Mouse (Mus musculus): Measurements from ENCODE around the gene Esd.

Esd gene

DNA sequence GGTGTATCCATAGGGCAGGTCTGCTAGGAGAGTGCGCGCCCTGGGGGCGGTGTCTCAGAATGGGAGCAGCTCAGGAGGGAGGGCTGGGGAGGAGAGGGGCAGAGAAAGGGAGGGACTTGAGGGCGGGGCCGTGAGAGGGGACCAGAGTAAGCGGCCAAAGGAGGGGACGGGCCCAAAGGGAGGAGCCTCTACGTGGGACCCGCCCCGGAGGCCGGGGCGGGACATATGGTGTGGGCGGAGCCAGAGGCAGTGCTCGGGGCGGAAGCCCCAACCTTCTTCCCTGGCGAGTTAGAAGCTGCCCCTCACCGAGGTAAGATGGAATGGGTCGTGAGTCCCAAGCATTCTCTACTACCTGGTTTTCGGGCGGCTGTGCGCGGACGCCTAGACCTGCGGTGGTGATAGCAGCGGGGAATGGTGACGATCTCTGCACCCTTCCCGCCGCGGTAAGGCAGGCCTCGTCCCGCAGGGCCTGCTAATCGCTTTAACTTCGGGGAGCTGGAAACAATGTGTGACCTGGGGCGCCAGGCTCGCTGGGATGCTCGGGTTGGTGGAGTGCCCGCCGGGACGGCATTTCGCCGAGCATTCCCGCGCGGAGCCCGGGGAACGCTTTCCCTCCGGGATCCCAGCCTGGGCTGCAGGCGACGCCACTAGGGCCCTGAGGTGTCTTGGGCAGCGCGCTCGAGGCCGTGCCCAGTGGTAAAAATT lies at the start of gene Esd:
Gene Esd, plus strand, starts transcription at position 219 of the 705 bp plus-strand sequence.
- CTCF ChIA-PET, result interaction anchor here (0.6 to 1.4 kb wide), 3 partner anchors 328 to 680 kb away, joined by 3 to 4 read pairs (median 3); no protein-coding TSS in a partner anchor

GRCm38 (mm10) chr14:74684298-74684978 lies 47.7 kb upstream of the Esd start:
- CTCF ChIA-PET, result no interaction called here

- CTCF ChIA-PET, result no interaction called here
Observed at GRCm38 (mm10) chr14:74691963-74692362, 40.1 kb upstream of the Esd start.

- CTCF ChIA-PET, result no interaction called here
Observed at GRCm38 (mm10) chr14:74696766-74697165, 35.3 kb upstream of the Esd start.

DNA sequence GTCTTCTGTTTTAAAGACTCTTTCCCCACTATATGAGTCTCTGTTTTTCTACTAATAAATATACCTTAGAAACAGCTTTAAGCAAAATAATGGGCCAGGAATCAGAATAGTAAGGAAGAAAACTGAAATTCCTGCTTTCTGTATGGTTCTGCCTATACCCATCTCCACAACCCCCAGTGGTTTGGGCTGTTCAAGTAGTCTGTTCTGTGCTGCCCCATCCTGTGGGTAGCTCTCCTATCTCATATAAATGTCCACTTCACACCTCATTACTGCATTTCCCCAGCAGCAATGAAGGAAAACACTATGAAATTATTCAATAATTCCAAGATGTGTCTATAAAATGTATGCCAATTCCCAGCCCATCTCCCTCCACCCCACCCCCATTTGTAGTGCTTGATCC lies 34.7 kb upstream of the Esd start:
- CTCF ChIA-PET, result no interaction called here

DNA sequence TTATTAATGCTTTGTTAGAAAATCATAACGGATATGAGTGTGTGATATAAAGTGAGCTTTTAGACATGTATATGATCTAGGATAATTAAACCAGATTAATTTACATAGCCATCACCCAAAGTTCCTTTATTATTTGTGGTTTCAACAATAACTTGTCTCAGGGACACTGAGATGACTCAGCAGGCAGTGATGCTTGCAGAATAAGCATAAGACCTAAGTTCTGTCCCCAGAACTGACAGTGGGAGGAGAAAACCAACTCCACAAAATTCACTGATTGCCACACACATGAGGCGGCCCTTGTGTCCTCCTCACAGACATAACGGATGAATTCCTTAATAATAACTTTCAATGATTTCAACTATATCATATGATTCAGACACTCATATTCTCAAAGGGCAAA lies 32.9 kb upstream of the Esd start:
- CTCF ChIA-PET, result interaction anchor here (0.6 kb wide), 1 partner anchor 331 kb away, joined by 7 read pairs; no protein-coding TSS in a partner anchor

GRCm38 (mm10) chr14:74703930-74704329 lies 28.2 kb upstream of the Esd start:
- CTCF ChIA-PET, result interaction anchor here (0.6 kb wide), 1 partner anchor 930 kb away, joined by 6 read pairs; no protein-coding TSS in a partner anchor

DNA sequence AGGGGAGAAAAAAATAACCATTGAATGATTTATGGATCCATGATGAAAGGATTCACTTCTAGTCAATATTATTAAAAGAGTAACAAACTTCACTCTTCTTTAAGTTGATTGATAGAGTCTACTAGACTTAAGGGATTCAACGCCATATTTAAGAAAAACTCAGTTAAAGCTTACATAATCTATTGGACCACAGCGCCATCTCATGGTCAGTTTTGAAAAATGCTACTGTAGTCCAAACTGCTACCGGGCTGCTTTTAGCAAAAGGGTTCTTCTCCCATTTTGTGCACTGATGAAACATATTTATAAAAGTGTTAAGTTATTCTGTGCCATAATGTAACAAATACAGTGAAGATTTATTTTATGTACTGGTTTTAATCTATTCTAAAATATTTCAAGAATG lies 23.0 kb upstream of the Esd start:
- CTCF ChIA-PET, result interaction anchor here (0.7 kb wide), 1 partner anchor 90 kb away, joined by 5 read pairs; no protein-coding TSS in a partner anchor

DNA sequence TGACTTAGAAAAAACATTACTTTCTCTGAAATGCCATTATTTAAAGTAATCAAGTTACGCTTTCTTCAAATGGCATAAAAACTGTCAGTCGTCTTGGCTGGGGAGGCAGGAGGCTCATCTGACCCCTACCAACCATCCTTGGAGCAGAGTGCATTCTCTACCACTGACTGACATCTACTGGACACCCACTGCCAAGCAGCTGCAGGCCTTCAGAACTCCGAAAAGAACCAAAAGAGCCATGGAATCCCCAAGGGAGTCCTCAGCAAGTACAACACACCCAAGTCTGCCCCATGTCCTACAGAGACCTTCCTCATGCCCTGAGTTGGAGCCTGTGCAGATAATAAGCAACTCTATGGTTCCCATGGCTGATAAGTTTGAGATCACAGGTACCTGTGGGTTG lies 8.6 kb upstream of the Esd start:
- CTCF ChIA-PET, result no interaction called here

DNA sequence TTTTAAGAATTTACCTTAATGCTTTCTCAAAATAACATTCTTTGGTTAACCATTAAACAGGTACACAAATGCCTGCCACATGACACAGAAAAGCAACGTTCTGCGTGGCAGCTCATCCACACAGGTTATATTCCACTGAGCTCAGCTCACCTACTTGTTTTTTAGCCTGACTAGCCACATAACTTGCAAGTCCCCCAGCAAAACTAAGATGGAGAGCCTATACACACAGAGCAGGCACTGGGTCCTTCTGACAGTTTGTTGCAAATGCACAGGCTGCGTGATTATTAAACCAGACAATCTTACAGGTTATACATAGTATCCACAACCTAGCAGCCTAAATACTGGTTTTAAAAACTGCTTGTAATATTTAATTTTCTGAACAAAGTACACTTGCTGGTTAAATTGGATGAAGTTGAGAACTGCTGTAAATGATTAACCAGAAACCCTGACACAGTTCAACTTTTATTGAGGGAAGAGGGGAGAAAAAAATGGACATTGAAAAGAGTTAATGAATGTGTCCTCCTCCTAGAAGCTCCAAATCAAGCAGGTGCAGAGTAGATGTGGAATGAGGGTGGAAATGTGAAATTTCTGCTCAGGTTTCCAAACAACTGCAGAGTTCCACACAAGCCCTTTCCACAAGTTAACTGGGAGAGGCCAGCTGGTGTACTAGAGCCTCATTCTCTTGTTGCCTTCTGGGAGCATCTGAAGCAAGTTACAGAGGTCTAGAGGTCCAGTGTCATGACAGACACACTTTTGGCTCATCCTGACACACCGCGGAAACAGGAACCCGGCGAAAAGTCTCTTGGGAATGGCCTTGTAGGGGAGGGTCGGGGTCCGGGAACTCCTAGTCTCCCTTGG lies 647 bp upstream of the Esd start:
- CTCF ChIA-PET, result interaction anchor here (0.6 to 1.4 kb wide), 3 partner anchors 329 to 680 kb away, joined by 3 to 4 read pairs (median 3); no protein-coding TSS in a partner anchor

DNA sequence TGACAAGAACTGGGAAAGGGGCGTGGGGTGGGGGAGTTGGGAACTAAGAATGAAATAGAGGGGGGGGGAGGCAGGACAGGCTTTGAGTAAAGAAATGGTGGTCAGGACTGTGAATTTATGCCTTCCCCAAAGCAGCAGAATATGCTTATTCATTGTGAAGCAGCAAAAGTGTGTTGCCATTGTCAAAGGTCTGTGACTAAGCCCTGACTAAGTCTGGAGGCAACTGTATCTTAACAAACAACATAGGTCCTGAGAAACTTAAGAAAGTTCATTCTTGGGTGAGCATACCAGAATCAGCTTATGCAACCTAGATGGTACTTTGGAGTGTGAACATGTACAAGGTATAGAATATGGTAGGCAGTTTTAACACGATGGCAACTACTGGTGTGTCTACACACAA lies 1.3 kb downstream of the Esd start:
- CTCF ChIA-PET, result no interaction called here

GRCm38 (mm10) chr14:74735471-74735870 lies 3.4 kb downstream of the Esd start:
- CTCF ChIA-PET, result interaction anchor here (0.6 kb wide), 1 partner anchor 9 kb away, joined by 3 read pairs; no protein-coding TSS in a partner anchor

- CTCF ChIA-PET, result no interaction called here
Observed at GRCm38 (mm10) chr14:74736850-74737249, 4.8 kb downstream of the Esd start.

GRCm38 (mm10) chr14:74764191-74764918 lies 32.3 kb downstream of the Esd start:
- CTCF ChIA-PET, result interaction anchor here (0.5 to 1.2 kb wide), 3 partner anchors 209 to 226 kb away, joined by 3 to 17 read pairs (median 8); no protein-coding TSS in a partner anchor

GRCm38 (mm10) chr14:74767892-74768291 lies 35.8 kb downstream of the Esd start:
- CTCF ChIA-PET, result interaction anchor here (0.7 kb wide), 1 partner anchor 172 kb away, joined by 14 read pairs; no protein-coding TSS in a partner anchor

GRCm38 (mm10) chr14:74774046-74774619 lies 42.0 kb downstream of the Esd start:
- CTCF ChIA-PET, result interaction anchor here (0.6 kb wide), 1 partner anchor 1016 kb away, joined by 10 read pairs; no protein-coding TSS in a partner anchor

- CTCF ChIA-PET, result interaction anchor here (0.6 kb wide), 1 partner anchor 120 kb away, joined by 3 read pairs; no protein-coding TSS in a partner anchor
Observed at GRCm38 (mm10) chr14:74784243-74784934, 52.3 kb downstream of the Esd start.

- CTCF ChIA-PET, result interaction anchor here (0.6 to 0.8 kb wide), 2 partner anchors 203 to 302 kb away, joined by 3 read pairs; no protein-coding TSS in a partner anchor
Observed at GRCm38 (mm10) chr14:74787717-74788116, 55.6 kb downstream of the Esd start.

- CTCF ChIA-PET, result no interaction called here
Observed at GRCm38 (mm10) chr14:74788766-74789165, 56.7 kb downstream of the Esd start.

GRCm38 (mm10) chr14:74790535-74790934 lies 58.4 kb downstream of the Esd start:
- CTCF ChIA-PET, result interaction anchor here (0.8 kb wide), 1 partner anchor 10 kb away, joined by 4 read pairs; no protein-coding TSS in a partner anchor

Measured in spleen, embryonic (tissue).